Mouse (Mus musculus): ENCODE measurements at regions not wholly inside any gene's neighbourhood (a gene's known extent, or its start where the extent isn't known, plus 50 kb on each side); places are given as distances from the start of the nearest gene placed in this dataset.

- TF ChIP-seq CTCF (conservative IDR thresholded peaks at IDR 0.05; ENCODE audit: insufficient read depth, insufficient read length, low read depth, low read length) (no peak), POLR2A (IDR thresholded peaks at IDR 0.05; ENCODE audit: low read depth, low read length) (no peak)
Measured at GRCm38 (mm10) chr8:126723259-126724122, 129.7 kb upstream of the Irf2bp2 start.

Measured in kidney, adult 2 months (tissue).